Mouse (Mus musculus) thymus, adult 2 months (tissue): ENCODE measurements around the gene Snrpa1.

Experiments used
- CTCF ChIP-seq: fragments of 200-500 bp; IDR thresholded peaks from 2 replicates; pipeline ENCODE4 v1.5.1; 2012; ENCODE audit warnings: mild to moderate bottlenecking, control low read depth, low read length, moderate library complexity, borderline replicate concordance; ENCODE audit not compliant: control insufficient read depth, poor library complexity, insufficient read depth; ENCODE audit errors: extremely low read depth
- POLR2A ChIP-seq: fragments of 200-500 bp; IDR thresholded peaks from 2 replicates; pipeline ENCODE4 v1.6.1; 2012; ENCODE audit warnings: mild to moderate bottlenecking, low read length, control low read depth, moderate library complexity; ENCODE audit not compliant: control insufficient read depth, poor library complexity, insufficient read depth; ENCODE audit errors: extremely low read depth

GRCm38 (mm10) chr7:66115821-66116343 lies 57.1 kb downstream of the Snrpa1 start:
- TF ChIP-seq POLR2A (no peak), CTCF (no peak)
